Mouse (Mus musculus): ENCODE measurements around the gene Sh3bgrl3. TPM values are rescaled to one million over a fixed set of nuclear protein-coding genes. Genes with fewer than 3 reads are reported as not detected.
A peak's percentile ranks its signal among the peaks of the same experiment; 100 is the strongest.
"Not testable (repeated sequence)": the region's sequence is repeated elsewhere in the genome, so short reads cannot be mapped to it uniquely, and the experiment has no call there.

Gene Sh3bgrl3
- polyA plus RNA-seq (2015; fragmentation: Nextera tagmentation; extraction: Ambion mirVana) = 198 and 202 TPM in 2 replicates

GRCm38 (mm10) chr4:134128221-134128982 lies at the start of gene Sh3bgrl3:
Sh3bgrl3 (minus strand) TSS chr4:134128789.
- H3K4me3 ChIP-seq = peak within 1 kb of the TSS; percentile 86
- peak; percentile 80 for ATAC-seq (ENCODE audit: extremely low read depth, insufficient number of reproducible peaks, low FRiP score, low TSS enrichment)
- H3K27ac ChIP-seq (replicated peaks) = peak within 1 kb of the TSS; percentile 86
- H3K27me3 ChIP-seq (replicated peaks) = no peaks in the 10 kb centered on the region
- H3K9me3 ChIP-seq = no peaks in the 10 kb centered on the region
- H3K36me3 ChIP-seq = peaks cover 23% of the 10 kb centered on the region
- H3K4me2 ChIP-seq = peak within 1 kb of the TSS; percentile 88
- 2% methylated on average over 45 of the region's 50 CpGs for WGBS
- peak within 1 kb of the TSS; percentile 92 for H3K9ac ChIP-seq
- H3K4me1 ChIP-seq = peaks cover 46% of the 10 kb centered on the region

- H3K4me1 ChIP-seq = peaks cover 21% of the 10 kb centered on the region
- H3K27me3 ChIP-seq (replicated peaks) = no peaks in the 10 kb centered on the region
- no peak overlapping the region for H3K4me3 ChIP-seq
- WGBS = 46% methylated on average over 3 of the region's 3 CpGs
- H3K27ac ChIP-seq (replicated peaks) = 0 out of 2 replicates have a peak overlapping the region, but pooled peaks have one; percentile 20
- no peaks in the 10 kb centered on the region for H3K9me3 ChIP-seq
- peaks cover 29% of the 10 kb centered on the region for H3K36me3 ChIP-seq
- H3K9ac ChIP-seq = no peak overlapping the region
- H3K4me2 ChIP-seq = no peak overlapping the region
- no peak for ATAC-seq (ENCODE audit: extremely low read depth, insufficient number of reproducible peaks, low FRiP score, low TSS enrichment)
These were observed 43.8 kb upstream of the Sh3bgrl3 start for GRCm38 (mm10) chr4:134172391-134172790.

- no peak for ATAC-seq (ENCODE audit: extremely low read depth, insufficient number of reproducible peaks, low FRiP score, low TSS enrichment)
- Histone ChIP-seq H3K9me3 (no peaks in the 10 kb centered on the region), H3K27ac (replicated peaks) (no peak overlapping the region), H3K9ac (no peak overlapping the region), H3K27me3 (replicated peaks) (no peaks in the 10 kb centered on the region), H3K4me3 (no peak overlapping the region), H3K36me3 (peaks cover 40% of the 10 kb centered on the region), H3K4me1 (peaks cover 30% of the 10 kb centered on the region), H3K4me2 (no peak overlapping the region)
- 85% methylated on average over 3 of the region's 3 CpGs for WGBS
These were observed 38.3 kb upstream of the Sh3bgrl3 start for GRCm38 (mm10) chr4:134166906-134167305.

DNA sequence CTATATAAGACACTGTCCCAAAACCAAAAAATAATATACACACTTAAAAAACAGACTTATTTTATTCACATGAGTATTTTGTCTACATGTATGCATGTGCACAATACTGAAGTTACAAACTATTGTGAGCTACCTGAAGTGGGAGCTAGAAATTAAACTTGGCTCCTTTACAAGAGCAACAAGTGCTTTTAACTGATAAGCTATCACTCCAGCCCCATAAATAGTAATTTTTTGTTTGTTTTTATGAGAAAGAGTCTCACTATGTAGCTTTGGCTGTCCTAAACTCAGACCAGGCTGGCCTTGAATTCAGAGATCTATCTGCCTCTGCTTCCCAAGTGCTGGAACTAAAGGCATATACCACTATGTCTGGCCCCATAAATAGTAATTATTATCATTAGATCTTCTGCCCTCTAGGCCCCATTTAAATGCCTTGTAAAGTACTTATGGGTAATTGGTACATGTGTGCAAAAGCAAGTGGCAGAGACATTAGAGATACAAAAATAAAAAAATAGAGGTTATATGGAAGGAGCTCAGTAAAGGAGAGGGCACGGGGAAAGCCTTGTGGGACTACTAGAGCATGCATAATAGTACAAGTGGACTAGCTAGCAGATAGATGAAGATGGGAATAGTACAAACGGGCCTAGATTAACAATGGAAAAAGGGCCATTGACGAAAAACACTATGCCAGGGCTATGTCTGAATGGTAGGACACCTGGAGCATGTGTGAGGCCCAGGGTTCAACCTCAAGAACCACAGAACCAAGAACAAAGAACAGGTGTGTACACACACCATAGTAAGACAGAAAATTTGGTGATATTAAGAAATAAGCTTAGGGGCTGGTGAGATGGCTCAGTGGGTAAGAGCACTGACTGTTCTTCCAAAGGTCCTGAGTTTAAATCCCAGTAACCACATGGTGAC lies 37.2 kb upstream of the Sh3bgrl3 start:
- H3K9me3 ChIP-seq = no peaks in the 10 kb centered on the region
- WGBS = 73% methylated on average over 3 of the region's 3 CpGs
- H3K4me1 ChIP-seq = peaks cover 21% of the 10 kb centered on the region
- peak overlapping the region; percentile 22; the same call in 1 of the 2 replicates for H3K4me2 ChIP-seq
- H3K27me3 ChIP-seq (replicated peaks) = no peaks in the 10 kb centered on the region
- peak overlapping the region; percentile 51; the same call in 1 of the 2 replicates for H3K27ac ChIP-seq (replicated peaks)
- no peak overlapping the region for H3K4me3 ChIP-seq
- H3K36me3 ChIP-seq = peaks cover 32% of the 10 kb centered on the region
- H3K9ac ChIP-seq = 0 out of 2 replicates have a peak overlapping the region, but pooled peaks have one; percentile 2
- no peak for ATAC-seq (ENCODE audit: extremely low read depth, insufficient number of reproducible peaks, low FRiP score, low TSS enrichment)

GRCm38 (mm10) chr4:134165024-134165423 lies 36.4 kb upstream of the Sh3bgrl3 start:
- Histone ChIP-seq H3K9me3 (no peaks in the 10 kb centered on the region), H3K27me3 (replicated peaks) (no peaks in the 10 kb centered on the region), H3K4me1 (peaks cover 21% of the 10 kb centered on the region), H3K4me2 (peak overlapping the region; percentile 22), H3K4me3 (no peak overlapping the region), H3K27ac (replicated peaks) (peak overlapping the region; percentile 51), H3K36me3 (peaks cover 32% of the 10 kb centered on the region), H3K9ac (peak overlapping the region; percentile 0; the same call in 1 of the 2 replicates)
- ATAC-seq (ENCODE audit: extremely low read depth, insufficient number of reproducible peaks, low FRiP score, low TSS enrichment) = no peak
- 25% methylated on average over 6 of the region's 6 CpGs for WGBS

DNA sequence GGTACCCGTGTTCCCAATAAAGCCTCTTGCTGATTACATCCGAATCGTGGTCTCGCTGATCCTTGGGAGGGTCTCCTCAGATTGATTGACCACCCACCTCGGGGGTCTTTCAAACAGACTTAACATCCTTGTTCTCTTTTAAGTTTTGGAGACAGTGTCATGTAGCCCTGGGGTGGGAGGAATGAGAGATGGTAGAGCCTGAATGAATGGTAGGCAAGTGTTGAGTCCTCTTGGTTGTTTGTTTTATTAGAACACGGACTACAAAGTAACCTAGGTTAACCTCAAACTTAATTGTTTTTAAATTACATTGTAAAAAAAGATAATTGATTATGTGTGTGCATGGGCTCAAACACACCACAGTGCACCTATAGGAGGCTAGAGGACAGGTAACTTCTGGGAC lies 36.0 kb upstream of the Sh3bgrl3 start:
- Histone ChIP-seq H3K4me3 (no peak overlapping the region), H3K36me3 (peaks cover 32% of the 10 kb centered on the region), H3K27ac (replicated peaks) (peak overlapping the region; percentile 51), H3K27me3 (replicated peaks) (no peaks in the 10 kb centered on the region), H3K9me3 (no peaks in the 10 kb centered on the region), H3K9ac (no peak overlapping the region), H3K4me2 (peak overlapping the region; percentile 22; the same call in 1 of the 2 replicates), H3K4me1 (peaks cover 21% of the 10 kb centered on the region)
- ATAC-seq (ENCODE audit: extremely low read depth, insufficient number of reproducible peaks, low FRiP score, low TSS enrichment) = no peak
- 85% methylated on average over 5 of the region's 6 CpGs for WGBS

DNA sequence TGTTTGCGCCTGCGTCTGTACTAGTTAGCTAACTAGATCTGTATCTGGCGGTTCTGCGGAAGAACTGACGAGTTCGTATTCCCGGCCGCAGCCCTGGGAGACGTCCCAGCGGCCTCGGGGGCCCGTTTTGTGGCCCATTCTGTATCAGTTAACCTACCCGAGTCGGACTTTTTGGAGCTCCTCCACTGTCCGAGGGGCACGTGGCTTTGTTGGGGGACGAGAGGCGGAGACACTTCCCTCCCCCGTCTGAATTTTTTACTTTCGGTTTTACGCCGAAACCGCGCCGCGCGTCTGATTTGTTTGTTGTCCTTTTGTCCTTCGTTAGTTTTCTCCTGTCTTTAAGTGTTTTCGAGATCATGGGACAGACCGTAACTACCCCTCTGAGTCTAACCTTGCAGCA lies 31.5 kb upstream of the Sh3bgrl3 start:
- not testable (repeated sequence) for H3K27ac ChIP-seq (replicated peaks); H3K36me3 ChIP-seq; ATAC-seq (ENCODE audit: extremely low read depth, insufficient number of reproducible peaks, low FRiP score, low TSS enrichment); H3K9me3 ChIP-seq; H3K27me3 ChIP-seq (replicated peaks)
- peak overlapping the region; percentile 82 for H3K9ac ChIP-seq
- peak overlapping the region; percentile 63 for H3K4me3 ChIP-seq
- WGBS = 6% methylated on average over 30 of the region's 30 CpGs
- peak overlapping the region; percentile 68 for H3K4me2 ChIP-seq
- H3K4me1 ChIP-seq = peaks cover 32% of the 10 kb centered on the region

- Histone ChIP-seq H3K9ac (no peak overlapping the region), H3K36me3 (peaks cover 20% of the 10 kb centered on the region), H3K4me3 (no peak overlapping the region), H3K27me3 (replicated peaks) (no peaks in the 10 kb centered on the region), H3K4me2 (0 out of 2 replicates have a peak overlapping the region, but pooled peaks have one; percentile 15), H3K9me3 (no peaks in the 10 kb centered on the region), H3K27ac (replicated peaks) (no peak overlapping the region), H3K4me1 (peaks cover 26% of the 10 kb centered on the region)
- 81% methylated on average over 6 of the region's 6 CpGs for WGBS
- no peak for ATAC-seq (ENCODE audit: extremely low read depth, insufficient number of reproducible peaks, low FRiP score, low TSS enrichment)
These were observed 30.2 kb upstream of the Sh3bgrl3 start for GRCm38 (mm10) chr4:134158774-134159173.

DNA sequence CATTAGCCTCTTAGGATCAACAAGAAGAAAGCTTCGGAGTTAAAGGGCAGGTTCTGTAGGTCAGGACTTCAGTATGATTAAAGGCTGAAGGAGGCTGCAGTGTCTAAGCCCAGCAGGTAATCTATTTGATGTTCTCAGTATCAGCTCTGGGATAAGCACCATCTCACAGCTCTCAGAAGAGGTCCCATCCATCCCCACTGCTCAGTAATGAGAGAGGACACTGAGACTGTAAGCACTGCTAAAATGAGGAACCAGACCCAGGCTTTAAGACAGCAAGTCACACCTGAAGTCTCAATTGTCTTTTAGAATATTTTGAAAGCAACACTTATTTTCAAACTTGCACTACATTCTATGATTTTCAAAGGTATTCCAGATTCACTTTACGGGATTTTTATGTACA lies 29.0 kb upstream of the Sh3bgrl3 start:
- H3K9ac ChIP-seq = no peak overlapping the region
- peaks cover 31% of the 10 kb centered on the region for H3K36me3 ChIP-seq
- no peak for ATAC-seq (ENCODE audit: extremely low read depth, insufficient number of reproducible peaks, low FRiP score, low TSS enrichment)
- H3K27ac ChIP-seq (replicated peaks) = peak overlapping the region; percentile 65; the same call in 1 of the 2 replicates
- no peaks in the 10 kb centered on the region for H3K9me3 ChIP-seq
- no peak overlapping the region for H3K4me2 ChIP-seq
- no peak overlapping the region for H3K4me3 ChIP-seq
- no peaks in the 10 kb centered on the region for H3K27me3 ChIP-seq (replicated peaks)
- peaks cover 26% of the 10 kb centered on the region for H3K4me1 ChIP-seq
- WGBS = 53% methylated on average over 2 of the region's 2 CpGs

GRCm38 (mm10) chr4:134156744-134157143 lies 28.2 kb upstream of the Sh3bgrl3 start:
- Histone ChIP-seq H3K9me3 (no peaks in the 10 kb centered on the region), H3K27me3 (replicated peaks) (no peaks in the 10 kb centered on the region), H3K9ac (no peak overlapping the region), H3K4me1 (peaks cover 26% of the 10 kb centered on the region), H3K27ac (replicated peaks) (peak overlapping the region; percentile 65), H3K4me2 (peak overlapping the region; percentile 35; the same call in 1 of the 2 replicates), H3K4me3 (no peak overlapping the region), H3K36me3 (peaks cover 39% of the 10 kb centered on the region)
- no peak; the same call in 1 of the 2 replicates for ATAC-seq (ENCODE audit: extremely low read depth, insufficient number of reproducible peaks, low FRiP score, low TSS enrichment)
- WGBS = 31% methylated on average over 8 of the region's 8 CpGs

GRCm38 (mm10) chr4:134155961-134156465 lies 27.4 kb upstream of the Sh3bgrl3 start:
- peaks cover 47% of the 10 kb centered on the region for H3K36me3 ChIP-seq
- no peak for ATAC-seq (ENCODE audit: extremely low read depth, insufficient number of reproducible peaks, low FRiP score, low TSS enrichment)
- H3K27me3 ChIP-seq (replicated peaks) = no peaks in the 10 kb centered on the region
- peaks cover 26% of the 10 kb centered on the region for H3K4me1 ChIP-seq
- H3K4me3 ChIP-seq = no peak overlapping the region
- H3K4me2 ChIP-seq = 0 out of 2 replicates have a peak overlapping the region, but pooled peaks have one; percentile 35
- H3K9ac ChIP-seq = peak overlapping the region; percentile 1; the same call in 1 of the 2 replicates
- peak overlapping the region; percentile 65 for H3K27ac ChIP-seq (replicated peaks)
- H3K9me3 ChIP-seq = no peaks in the 10 kb centered on the region
- WGBS = 81% methylated on average over 10 of the region's 10 CpGs

Data from heart, embryonic 13.5 days (tissue).